Mouse (Mus musculus): ENCODE measurements around the gene Zfp526. TPM values are rescaled to one million over a fixed set of nuclear protein-coding genes. Genes with fewer than 3 reads are reported as not detected.

The Zfp526 gene
- polyA plus RNA-seq, 1 experiment from 2014 or later = 4.4 TPM

- WGBS = under 1% methylated on average over 28 of the region's 29 CpGs
Observed at GRCm38 (mm10) chr7:25267301-25267750, 46.1 kb downstream of the Zfp526 start, which contains the start of gene Cic. Gene Cic, plus strand, starts transcription at chr7:25267704.

GRCm38 (mm10) chr7:25267751-25268463, 46.7 kb downstream of the Zfp526 start:
- Histone ChIP-seq H3K4me2 (ENCODE audit: low read depth, low read length) (peak overlapping the region; percentile 92), H3K36me3 (ENCODE audit: control insufficient read depth, insufficient read depth, low read length) (peaks cover 23% of the 10 kb centered on the region), H3K4me1 (ENCODE audit: control insufficient read depth, insufficient read depth, low read length) (peaks cover 10% of the 10 kb centered on the region), H3K9me3 (ENCODE audit: control insufficient read depth, low read length) (no peaks in the 10 kb centered on the region), H3K27me3 (replicated peaks; ENCODE audit: control insufficient read depth, insufficient read depth, low read length) (no peaks in the 10 kb centered on the region), H3K9ac (ENCODE audit: low read depth, low read length) (peak overlapping the region; percentile 80), H3K27ac (replicated peaks; ENCODE audit: low read depth, low read length) (peak overlapping the region; percentile 89), H3K4me3 (ENCODE audit: low read depth, low read length) (peak overlapping the region; percentile 69)
- DNase-seq (ENCODE audit: low spot score) = peak; percentile 100
- WGBS = 1% methylated on average over 33 of the region's 33 CpGs
- peak; percentile 96 for ATAC-seq (ENCODE audit: low read depth)

More at GRCm38 (mm10) chr7:25267301-25267750, 46.1 kb downstream of the Zfp526 start, which contains the start of gene Cic:
- Histone ChIP-seq H3K27me3 (replicated peaks; ENCODE audit: control insufficient read depth, insufficient read depth, low read length) (no peaks in the 10 kb centered on the region), H3K9me3 (ENCODE audit: control insufficient read depth, low read length) (no peaks in the 10 kb centered on the region), H3K36me3 (ENCODE audit: control insufficient read depth, insufficient read depth, low read length) (peaks cover 17% of the 10 kb centered on the region; the same call in 1 of the 2 replicates), H3K4me3 (ENCODE audit: low read depth, low read length) (peak within 1 kb of the TSS; percentile 69), H3K9ac (ENCODE audit: low read depth, low read length) (peak within 1 kb of the TSS; percentile 80), H3K27ac (replicated peaks; ENCODE audit: low read depth, low read length) (peak within 1 kb of the TSS; percentile 89), H3K4me1 (ENCODE audit: control insufficient read depth, insufficient read depth, low read length) (peaks cover 10% of the 10 kb centered on the region), H3K4me2 (ENCODE audit: low read depth, low read length) (peak within 1 kb of the TSS; percentile 92)
- DNase-seq (ENCODE audit: low spot score) (peak; percentile 100), ATAC-seq (ENCODE audit: low read depth) (peak; percentile 86)

DNA sequence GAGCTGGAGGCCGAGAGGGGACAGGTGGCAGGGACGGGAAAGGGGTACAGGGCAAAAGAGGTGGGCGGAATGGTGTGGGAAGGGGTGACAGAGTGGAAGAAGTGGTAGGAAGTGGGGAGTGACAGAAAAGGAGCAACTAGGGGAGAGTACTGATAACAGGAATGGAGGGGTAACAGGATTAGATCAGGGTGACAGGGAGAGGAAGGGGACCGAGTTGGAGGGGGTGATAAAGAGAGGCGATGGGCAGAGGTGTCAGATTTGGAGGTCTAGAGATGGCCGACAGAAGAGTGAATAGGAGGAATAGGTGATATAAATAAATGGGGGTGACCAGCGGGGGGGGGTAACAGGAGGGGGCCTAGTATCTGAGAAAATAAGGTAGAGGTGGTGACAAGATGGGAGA, 47.4 kb downstream of the Zfp526 start:
- Histone ChIP-seq H3K4me1 (ENCODE audit: control insufficient read depth, insufficient read depth, low read length) (peaks cover 10% of the 10 kb centered on the region), H3K9ac (ENCODE audit: low read depth, low read length) (peak overlapping the region; percentile 80), H3K27me3 (replicated peaks; ENCODE audit: control insufficient read depth, insufficient read depth, low read length) (no peaks in the 10 kb centered on the region), H3K36me3 (ENCODE audit: control insufficient read depth, insufficient read depth, low read length) (peaks cover 30% of the 10 kb centered on the region), H3K4me2 (ENCODE audit: low read depth, low read length) (peak overlapping the region; percentile 92), H3K9me3 (ENCODE audit: control insufficient read depth, low read length) (no peaks in the 10 kb centered on the region), H3K4me3 (ENCODE audit: low read depth, low read length) (peak overlapping the region; percentile 69), H3K27ac (replicated peaks; ENCODE audit: low read depth, low read length) (peak overlapping the region; percentile 75)
- ATAC-seq (ENCODE audit: low read depth) (no peak), DNase-seq (ENCODE audit: low spot score) (no peak)
- 7% methylated on average over 7 of the region's 7 CpGs for WGBS

DNA sequence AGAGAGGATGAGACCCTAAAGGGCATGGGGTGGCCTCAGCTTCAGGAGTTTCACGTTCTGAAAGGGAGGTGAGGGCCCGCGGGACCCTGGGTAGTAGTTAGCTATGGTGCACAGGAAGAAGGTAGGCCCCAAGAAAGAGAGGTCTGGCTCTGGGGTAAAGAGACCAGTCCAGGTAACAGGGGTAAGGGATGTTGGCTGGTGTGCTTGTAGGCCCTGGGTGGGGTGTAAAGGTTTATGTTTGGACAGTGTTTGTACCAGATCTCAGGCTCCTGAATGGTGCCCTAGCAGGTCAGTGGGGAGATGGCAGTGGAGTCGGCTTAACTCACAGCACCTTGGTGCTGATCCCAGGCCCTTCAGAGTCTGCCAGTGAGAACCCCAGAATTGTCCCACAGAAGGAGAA, 47.8 kb downstream of the Zfp526 start:
- H3K27me3 ChIP-seq (replicated peaks; ENCODE audit: control insufficient read depth, insufficient read depth, low read length) = no peaks in the 10 kb centered on the region
- peak overlapping the region; percentile 75; the same call in 1 of the 2 replicates for H3K27ac ChIP-seq (replicated peaks; ENCODE audit: low read depth, low read length)
- DNase-seq (ENCODE audit: low spot score) = no peak
- H3K4me3 ChIP-seq (ENCODE audit: low read depth, low read length) = peak overlapping the region; percentile 69
- peaks cover 34% of the 10 kb centered on the region for H3K36me3 ChIP-seq (ENCODE audit: control insufficient read depth, insufficient read depth, low read length)
- H3K4me2 ChIP-seq (ENCODE audit: low read depth, low read length) = peak overlapping the region; percentile 92
- H3K9ac ChIP-seq (ENCODE audit: low read depth, low read length) = peak overlapping the region; percentile 80
- peaks cover 11% of the 10 kb centered on the region for H3K4me1 ChIP-seq (ENCODE audit: control insufficient read depth, insufficient read depth, low read length)
- H3K9me3 ChIP-seq (ENCODE audit: control insufficient read depth, low read length) = no peaks in the 10 kb centered on the region
- 37% methylated on average over 4 of the region's 4 CpGs for WGBS
- ATAC-seq (ENCODE audit: low read depth) = no peak

DNA sequence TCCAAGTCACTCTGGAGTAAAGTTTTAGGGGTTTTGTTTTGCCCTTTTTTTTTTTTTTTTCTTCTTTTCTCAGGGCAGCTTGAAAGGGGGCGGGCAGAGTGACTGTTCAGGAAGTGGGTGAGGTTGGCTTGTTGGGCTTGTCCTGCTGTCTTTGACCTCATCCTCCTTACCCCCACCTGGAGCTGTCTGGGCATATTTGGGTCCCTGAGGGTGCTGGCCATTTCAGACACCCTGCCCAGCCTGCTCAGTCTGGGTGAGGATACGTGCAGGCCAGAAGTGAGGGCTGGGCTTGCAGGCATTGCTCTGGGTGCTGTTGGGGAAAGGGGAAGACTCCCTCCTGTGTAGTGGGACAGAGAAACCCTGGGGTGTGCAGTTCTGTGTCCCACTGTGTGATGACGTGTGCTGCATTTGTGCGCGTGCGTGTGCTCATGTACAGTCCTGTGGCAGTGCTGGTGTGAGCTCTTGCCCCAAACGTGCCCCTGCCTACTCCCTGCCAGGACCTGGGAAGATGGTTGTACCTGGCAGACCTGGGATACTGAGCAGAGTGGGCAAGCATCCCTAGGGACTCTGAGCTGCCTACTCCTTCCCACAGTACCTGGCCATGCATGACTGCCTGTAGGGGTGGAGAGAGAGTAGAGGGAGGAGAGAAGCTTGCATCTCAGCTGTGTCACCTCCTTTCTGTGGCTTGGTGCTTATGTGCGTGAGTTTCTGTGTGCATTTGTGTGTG, 48.5 kb downstream of the Zfp526 start:
- Histone ChIP-seq H3K9ac (ENCODE audit: low read depth, low read length) (peak overlapping the region; percentile 80; the same call in 1 of the 2 replicates), H3K4me1 (ENCODE audit: control insufficient read depth, insufficient read depth, low read length) (peaks cover 17% of the 10 kb centered on the region), H3K9me3 (ENCODE audit: control insufficient read depth, low read length) (no peaks in the 10 kb centered on the region), H3K27ac (replicated peaks; ENCODE audit: low read depth, low read length) (0 out of 2 replicates have a peak overlapping the region, but pooled peaks have one; percentile 75), H3K4me3 (ENCODE audit: low read depth, low read length) (peak overlapping the region; percentile 69), H3K27me3 (replicated peaks; ENCODE audit: control insufficient read depth, insufficient read depth, low read length) (no peaks in the 10 kb centered on the region), H3K36me3 (ENCODE audit: control insufficient read depth, insufficient read depth, low read length) (peaks cover 37% of the 10 kb centered on the region), H3K4me2 (ENCODE audit: low read depth, low read length) (peak overlapping the region; percentile 92)
- WGBS = 74% methylated on average over 8 of the region's 8 CpGs
- ATAC-seq (ENCODE audit: low read depth) (no peak), DNase-seq (ENCODE audit: low spot score) (no peak)

DNA sequence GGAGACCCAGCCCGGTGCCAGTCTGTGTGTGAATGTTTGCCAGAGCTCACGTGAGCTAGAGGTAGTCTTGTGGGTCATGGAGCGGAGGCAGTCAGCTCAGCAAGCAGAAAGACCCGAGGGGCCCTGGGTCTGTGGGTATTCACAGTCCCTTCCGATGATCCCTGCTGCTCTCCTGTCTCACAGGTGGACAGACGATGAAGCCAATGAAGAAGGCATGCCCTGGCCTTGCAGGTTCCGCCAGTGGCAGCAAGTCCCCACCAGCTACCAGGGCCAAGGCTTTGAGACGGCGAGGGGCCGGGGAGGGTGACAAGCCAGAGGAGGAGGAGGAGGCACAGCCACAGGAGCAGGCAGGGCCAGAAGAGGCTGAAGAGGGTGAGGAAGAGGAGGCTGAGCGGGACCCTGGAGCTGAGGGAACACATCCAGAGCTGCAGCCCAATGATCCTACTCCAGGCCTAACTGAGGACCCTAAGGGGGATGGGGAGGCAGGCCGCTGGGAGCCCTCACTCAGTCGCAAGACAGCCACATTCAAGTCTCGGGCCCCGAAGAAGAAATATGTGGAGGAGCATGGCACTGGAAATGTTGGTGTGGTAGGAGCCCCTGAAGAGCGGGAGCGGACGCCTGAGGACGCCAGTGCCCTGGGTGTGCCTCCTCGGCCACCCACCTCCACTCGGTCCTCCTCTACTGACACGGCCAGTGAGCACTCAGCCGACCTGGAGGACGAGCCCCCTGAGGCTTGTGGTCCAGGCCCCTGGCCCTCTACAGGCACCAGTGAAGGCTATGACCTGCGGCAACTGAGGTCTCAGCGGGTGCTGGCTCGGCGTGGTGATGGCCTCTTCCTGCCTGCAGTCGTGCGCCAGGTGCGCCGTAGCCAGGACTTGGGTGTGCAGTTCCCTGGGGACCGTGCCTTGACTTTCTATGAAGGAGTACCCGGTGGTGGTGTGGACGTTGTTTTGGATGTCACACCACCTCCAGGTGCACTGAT, 49.7 kb downstream of the Zfp526 start:
- no peak overlapping the region for H3K4me3 ChIP-seq (ENCODE audit: low read depth, low read length)
- WGBS = 89% methylated on average over 34 of the region's 35 CpGs
- no peak for ATAC-seq (ENCODE audit: low read depth)
- no peak overlapping the region for H3K4me2 ChIP-seq (ENCODE audit: low read depth, low read length)
- DNase-seq (ENCODE audit: low spot score) = no peak
- peaks cover 27% of the 10 kb centered on the region for H3K4me1 ChIP-seq (ENCODE audit: control insufficient read depth, insufficient read depth, low read length)
- no peak overlapping the region for H3K9ac ChIP-seq (ENCODE audit: low read depth, low read length)
- peaks cover 49% of the 10 kb centered on the region for H3K36me3 ChIP-seq (ENCODE audit: control insufficient read depth, insufficient read depth, low read length)
- no peak overlapping the region for H3K27ac ChIP-seq (replicated peaks; ENCODE audit: low read depth, low read length)
- no peaks in the 10 kb centered on the region for H3K27me3 ChIP-seq (replicated peaks; ENCODE audit: control insufficient read depth, insufficient read depth, low read length)
- no peaks in the 10 kb centered on the region for H3K9me3 ChIP-seq (ENCODE audit: control insufficient read depth, low read length)

DNA sequence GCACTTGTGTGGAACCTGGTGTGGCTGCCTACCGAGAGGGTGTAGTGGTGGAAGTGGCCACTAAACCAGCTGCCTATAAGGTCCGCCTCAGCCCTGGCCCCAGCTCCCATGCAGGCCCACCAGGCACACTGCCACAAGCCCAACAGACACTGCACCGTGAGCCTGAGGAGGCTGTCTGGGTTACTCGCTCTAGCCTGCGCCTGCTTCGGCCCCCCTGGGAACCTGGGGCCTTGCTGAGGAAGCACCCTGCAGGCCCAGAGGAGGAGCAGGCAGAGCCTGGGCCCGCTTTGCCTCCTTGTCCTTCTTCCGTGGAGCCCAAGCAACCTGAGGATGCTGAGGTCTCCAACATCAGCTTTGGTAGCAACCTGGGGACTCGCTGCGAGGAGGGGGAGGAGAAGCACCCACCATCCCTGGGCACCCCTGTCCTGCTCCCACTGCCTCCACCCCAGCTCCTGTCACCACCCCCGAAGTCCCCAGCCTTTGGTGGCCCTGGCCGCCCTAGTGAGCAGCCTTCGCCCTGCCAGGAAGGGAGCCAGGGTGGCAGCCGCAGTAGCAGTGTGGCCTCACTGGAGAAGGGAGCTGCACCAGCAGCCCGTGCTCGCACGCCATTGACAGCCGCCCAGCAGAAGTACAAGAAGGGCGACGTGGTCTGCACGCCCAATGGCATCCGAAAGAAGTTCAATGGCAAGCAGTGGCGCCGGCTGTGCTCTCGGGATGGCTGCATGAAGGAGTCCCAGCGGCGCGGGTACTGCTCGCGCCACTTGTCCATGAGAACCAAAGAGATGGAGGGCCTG, 50.6 kb downstream of the Zfp526 start:
- Histone ChIP-seq H3K9ac (ENCODE audit: low read depth, low read length) (no peak overlapping the region), H3K4me1 (ENCODE audit: control insufficient read depth, insufficient read depth, low read length) (peaks cover 29% of the 10 kb centered on the region), H3K27ac (replicated peaks; ENCODE audit: low read depth, low read length) (no peak overlapping the region), H3K9me3 (ENCODE audit: control insufficient read depth, low read length) (no peaks in the 10 kb centered on the region), H3K4me3 (ENCODE audit: low read depth, low read length) (no peak overlapping the region), H3K4me2 (ENCODE audit: low read depth, low read length) (no peak overlapping the region), H3K27me3 (replicated peaks; ENCODE audit: control insufficient read depth, insufficient read depth, low read length) (no peaks in the 10 kb centered on the region), H3K36me3 (ENCODE audit: control insufficient read depth, insufficient read depth, low read length) (peaks cover 49% of the 10 kb centered on the region)
- no peak for DNase-seq (ENCODE audit: low spot score)
- ATAC-seq (ENCODE audit: low read depth) = no peak
- 87% methylated on average over 25 of the region's 30 CpGs for WGBS

Measured in embryonic facial prominence, embryonic 14.5 days (tissue).